Mouse (Mus musculus): ENCODE measurements around the gene Actl6b.
A peak's percentile ranks its signal among the peaks of the same experiment; 100 is the strongest.

Gene Actl6b

DNA sequence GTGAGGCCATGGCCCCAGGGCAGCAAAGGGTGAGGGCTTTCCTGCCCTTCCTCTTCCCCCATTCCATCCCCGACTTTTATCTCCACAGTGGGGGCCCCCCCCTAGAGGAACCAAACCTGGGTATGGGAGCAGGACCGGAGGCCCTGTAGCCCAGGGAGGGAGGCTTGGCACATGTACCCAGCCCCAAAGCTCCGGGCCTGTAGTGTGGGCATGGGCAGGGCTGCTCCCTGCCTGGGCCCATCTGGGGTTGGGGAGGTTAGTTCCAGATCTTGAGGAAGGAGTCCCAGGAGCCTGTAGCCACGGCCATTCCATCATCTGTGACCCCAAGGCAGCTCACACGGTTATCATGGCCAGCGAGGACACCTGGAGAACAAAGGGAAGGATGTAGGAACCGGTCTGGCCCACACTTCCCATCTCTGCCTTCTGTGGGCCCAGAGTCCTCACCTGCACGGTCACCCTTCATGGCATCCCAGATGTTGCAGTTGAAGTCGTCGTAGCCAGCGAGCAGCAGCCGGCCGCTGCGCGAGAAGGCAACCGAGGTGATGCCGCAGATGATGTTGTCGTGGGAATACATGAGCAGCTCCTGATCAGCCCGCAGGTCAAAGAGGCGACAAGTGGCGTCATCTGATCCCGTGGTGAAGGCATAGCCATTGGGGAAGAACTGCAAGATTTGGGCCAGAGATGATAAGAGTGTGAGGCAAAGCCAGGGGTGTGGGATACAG is 24.9 kb upstream of the Actl6b start:
- no peak for DNase-seq (ENCODE audit: low spot score in 2 of 2)

DNA sequence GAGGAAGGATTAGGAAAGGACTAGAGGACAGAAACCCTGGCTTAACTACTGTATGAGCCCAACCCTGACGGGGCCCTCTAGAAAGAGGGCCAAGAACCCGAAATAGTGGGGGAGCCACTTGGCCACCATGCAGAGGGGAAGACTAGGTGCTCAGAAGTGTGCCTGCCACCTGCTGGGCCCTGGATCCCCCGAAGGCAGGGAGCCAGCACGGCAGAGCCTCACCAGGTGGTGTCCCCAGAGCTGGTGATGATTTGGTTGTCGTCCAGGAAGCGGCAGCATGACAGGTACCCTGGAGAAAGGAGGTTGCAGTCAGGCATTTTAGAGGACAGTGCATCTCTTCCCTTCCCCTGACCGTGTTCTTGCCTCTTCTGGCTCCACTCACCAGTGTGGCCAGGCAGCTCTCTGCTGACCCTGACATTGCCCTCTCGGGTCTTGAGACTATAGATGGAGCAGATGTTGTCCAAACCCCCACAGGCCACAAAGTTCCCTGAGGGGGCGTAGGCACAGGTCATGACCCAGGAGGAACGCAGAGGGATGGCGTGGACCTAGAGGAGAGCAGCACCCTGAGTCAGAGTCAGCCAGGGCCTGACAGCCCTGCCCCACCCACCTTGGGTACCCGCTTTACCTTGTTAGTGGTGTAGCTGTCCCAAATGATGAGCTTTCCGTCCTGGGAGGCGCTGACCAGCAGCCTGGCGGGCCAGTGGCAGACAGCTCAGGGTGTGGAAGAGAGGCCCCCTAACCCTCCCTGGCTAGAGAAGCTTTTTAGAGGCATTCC is 23.9 kb upstream of the Actl6b start:
- no peak for DNase-seq (ENCODE audit: low spot score in 2 of 2)

DNA sequence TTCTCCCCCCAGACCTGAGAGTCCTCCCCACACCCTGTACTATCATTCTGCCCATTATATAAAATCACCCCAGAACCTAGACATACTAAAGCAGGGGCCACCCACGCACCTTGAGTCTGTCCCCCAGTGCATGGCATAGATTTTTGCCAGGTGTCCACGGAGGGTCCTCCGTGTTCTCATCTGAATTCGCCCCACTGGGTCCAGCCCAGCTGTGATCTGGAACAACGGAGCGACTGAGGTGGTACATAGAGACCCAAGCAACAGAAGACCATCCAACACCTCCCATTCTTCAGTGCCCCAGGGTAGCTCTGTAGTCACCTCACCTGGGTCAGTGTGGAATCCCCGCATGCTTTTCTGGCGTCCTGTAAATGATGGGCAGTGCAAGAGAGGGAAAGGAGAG is 23.2 kb upstream of the Actl6b start:
- DNase-seq (ENCODE audit: low spot score in 2 of 2), result no peak

DNA sequence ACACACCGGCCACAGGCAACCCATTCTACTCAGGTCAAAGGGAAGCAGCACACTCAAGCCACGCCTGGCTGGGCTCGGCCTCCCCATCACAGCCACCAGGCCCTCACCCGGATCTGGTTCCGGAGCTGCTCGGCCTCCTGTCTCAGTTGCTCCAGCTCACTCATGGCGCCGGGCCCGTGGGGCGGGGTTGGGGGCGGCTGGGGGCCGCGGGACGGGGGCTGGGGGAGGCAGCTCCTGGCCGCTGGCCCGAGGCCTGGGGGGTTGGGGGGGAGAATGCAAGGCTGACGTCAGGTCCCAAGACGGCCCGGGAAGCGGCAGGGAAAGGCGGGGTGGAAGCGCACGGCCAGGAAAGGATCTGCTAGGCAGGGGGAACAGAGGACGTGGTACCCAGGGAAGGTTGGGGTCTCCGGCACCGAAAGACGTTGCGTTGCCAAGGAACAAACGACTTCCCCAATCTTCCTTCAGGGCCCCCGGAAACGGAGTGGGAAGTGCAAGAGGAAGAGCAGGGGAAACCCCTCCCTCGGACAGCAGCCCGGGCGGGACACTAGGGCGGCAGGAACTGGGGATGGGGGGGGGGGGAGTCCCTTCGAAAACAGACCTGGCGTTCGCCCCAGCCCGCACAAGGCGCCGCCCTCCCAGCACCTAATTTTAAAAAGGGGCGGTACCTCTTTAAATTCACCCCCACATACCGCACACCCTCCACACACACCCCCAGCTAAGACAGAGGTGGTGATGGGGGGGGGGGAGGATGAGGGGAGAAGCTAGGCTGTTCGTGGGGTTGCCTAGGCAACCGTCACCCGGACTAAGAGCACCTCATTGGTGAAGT is 22.5 kb upstream of the Actl6b start:
- DNase-seq (ENCODE audit: low spot score in 2 of 2), result peak; percentile 76 to 81

DNA sequence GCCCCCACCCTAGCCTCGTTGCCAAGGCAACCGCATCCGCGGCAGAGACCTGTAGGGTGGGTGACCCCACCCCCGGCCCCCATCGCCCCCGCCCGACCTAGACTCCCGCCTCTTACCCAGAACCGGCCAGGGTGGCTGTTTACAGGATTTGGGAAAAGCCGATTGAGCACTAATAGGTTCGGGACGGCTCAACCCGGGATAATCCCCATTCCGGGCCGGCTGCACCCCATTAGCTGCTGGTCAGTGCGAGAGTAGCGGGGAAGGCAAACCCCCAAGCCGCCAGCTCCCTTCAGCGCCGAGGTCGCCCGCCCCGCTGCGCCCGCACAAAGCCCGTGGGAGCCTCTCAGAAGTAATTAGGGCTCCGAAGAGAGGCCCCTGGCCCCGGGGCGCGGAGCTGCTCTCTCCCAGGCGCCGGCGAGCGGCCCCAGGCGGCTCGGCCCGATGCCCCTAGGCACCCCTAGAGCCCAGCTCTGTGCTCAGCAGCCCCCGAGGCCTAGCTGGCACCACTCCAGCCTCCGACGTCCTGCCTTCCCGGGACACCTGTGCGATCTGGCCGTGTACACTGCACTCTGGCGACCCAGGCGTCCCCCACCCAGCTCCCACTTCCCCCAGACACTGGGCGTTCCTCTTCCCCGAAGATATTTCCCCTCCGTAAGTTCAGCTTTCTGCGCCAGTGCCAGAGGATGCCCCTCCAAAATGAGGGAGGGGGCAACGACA is 21.7 kb upstream of the Actl6b start:
- peak in 1 of 2 experiments; percentile 56 for DNase-seq (ENCODE audit: low spot score in 2 of 2)

DNA sequence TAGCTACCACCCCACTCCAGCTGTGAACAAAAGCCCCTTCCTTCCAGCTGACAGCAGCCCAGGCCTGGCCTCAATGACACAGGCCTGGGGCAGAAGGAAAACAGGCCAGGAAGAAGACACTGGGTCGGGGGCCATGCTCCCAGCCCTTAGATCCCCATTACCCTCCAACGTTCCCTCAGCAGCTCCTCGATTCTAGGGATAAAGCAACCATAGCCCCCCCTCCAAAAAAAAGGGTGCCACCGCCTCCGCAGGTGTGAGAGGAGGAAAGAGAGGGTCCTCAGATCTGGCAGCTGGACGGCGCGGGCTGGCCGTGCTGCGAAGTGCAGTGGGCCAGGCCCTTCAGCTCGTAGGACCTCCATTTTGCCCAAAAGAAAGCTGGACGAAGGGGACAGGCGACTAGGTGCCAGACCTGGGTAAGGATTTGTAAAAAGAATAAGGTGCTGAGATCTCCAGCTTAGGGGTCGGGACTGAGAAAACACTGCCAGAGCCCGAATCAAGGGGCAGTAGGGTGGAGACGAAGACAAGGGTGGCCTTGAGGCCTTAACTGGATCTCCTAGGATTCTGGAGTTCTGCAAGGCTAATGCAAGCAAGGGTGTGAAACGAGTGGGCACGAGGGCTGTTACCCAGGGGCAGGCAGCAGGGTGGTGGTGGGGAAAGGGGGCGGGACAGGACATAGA is 21.0 kb upstream of the Actl6b start:
- peak in 1 of 2 experiments; percentile 45 for DNase-seq (ENCODE audit: low spot score in 2 of 2)

DNA sequence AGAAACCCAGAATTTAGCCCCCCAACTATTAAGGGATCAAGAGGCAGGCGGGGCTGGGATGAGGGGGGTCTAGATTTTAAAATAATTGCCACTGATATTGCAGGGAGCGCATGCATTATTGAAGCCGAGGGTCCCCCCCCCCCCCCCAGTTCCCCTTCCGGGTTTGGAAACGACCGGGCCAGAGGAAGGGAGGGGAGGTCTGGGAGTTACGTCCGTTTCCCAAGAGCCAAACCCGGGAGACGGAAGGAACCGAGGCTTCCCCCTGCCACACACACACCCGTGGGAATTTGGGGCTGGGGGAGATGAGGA is 20.6 kb upstream of the Actl6b start:
- DNase-seq (ENCODE audit: low spot score in 2 of 2), result no peak

DNA sequence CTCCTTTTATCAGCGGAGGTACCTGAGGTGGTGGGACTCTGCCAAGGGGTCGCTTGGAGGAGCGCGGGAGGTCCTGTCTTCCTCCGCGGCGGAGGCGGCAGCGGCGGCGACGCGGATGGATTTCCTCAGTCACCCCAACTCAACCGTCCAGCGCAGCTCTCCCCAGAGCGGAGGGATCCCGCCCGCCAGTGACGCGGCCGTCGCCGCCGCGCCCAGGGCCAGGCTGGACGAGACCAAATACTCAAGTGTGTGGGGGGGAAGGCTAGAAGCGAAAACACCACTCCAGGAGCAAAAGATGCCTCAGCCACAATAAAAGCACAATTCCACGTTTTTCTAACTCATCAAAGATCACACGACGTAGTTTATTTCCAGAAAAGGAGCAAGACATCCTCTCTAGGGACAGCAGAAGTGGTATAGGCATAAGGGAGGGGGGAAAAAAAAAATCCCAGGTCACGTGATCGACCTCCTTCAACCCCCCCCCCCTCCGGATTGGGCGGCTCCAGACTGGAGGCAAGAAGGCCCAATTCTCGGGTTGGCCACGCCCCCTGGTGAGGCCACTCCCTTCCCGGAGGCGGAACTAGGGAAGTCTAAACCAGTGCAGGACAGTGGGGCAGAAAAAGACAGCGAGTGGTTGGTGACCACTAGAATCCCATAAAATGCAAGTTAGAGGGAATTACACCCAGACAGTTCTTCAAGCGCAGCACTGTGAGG is 20.0 kb upstream of the Actl6b start, which contains the start of the genes Epo and Gnb2:
TSS of gene Epo (minus strand) at position 126 of the 711 bp plus-strand sequence.
TSS of gene Gnb2 (minus strand) at position 394 of the 711 bp plus-strand sequence.
- DNase-seq (ENCODE audit: low spot score in 2 of 2), result peak; percentile 95 to 96

DNA sequence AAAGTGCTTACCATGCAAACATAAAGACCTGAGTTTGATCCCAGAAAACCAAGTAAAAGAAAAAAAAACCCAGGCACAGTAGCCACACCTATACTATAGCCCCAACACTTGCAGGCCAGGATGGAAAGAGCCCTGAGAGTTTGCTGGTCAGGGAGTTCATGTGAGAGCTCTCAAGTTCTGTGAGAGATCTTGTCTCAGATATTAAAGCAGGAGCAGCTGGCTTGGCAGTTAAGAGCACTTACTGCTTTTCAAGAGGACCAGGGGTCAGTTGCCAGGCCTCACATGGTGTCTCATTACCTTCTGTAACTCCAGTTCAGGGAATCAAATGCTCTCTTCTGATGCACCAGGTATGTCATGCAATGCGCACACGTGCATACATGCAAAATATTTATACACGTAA is 18.6 kb upstream of the Actl6b start:
- DNase-seq (ENCODE audit: low spot score in 2 of 2), result no peak

DNA sequence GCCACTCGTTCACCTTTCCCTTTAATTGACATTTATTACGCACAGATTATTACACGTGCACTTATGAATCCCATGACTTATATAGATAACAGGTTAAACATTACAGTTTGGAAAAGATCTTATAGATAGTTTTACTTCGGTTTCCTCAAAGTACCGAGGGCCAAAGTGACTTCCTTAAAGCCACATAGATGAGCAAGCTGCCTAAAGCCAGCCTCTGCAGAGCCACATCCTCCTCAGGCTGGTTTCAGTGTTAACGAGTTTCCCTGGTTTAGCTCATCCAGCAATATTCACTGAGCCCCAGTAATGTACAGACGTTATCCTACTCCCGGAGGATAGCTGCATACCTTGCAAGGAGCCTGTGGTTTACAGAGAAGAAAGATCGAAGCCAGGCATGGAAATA is 18.0 kb upstream of the Actl6b start:
- DNase-seq (ENCODE audit: low spot score in 2 of 2), result no peak

DNA sequence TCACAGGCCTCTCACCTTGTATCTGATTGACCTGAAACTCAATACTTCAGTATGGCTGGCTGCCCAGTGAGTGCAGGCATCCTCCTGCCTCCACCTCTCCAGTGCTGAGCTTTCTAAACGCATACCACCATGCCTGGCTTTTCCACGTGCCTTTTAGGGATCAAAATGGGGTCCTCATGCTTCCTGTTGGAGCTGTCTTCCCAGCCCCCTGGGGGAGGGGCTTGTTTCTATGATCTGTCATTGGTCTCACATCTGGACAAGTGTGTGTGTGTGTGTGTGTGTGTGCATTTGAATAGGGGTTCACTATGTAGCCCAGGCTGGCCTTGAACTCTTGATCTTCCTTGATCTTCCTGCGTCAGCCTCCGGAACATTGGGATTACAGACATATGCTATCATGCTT is 15.9 kb upstream of the Actl6b start:
- DNase-seq (ENCODE audit: low spot score in 2 of 2), result no peak

DNA sequence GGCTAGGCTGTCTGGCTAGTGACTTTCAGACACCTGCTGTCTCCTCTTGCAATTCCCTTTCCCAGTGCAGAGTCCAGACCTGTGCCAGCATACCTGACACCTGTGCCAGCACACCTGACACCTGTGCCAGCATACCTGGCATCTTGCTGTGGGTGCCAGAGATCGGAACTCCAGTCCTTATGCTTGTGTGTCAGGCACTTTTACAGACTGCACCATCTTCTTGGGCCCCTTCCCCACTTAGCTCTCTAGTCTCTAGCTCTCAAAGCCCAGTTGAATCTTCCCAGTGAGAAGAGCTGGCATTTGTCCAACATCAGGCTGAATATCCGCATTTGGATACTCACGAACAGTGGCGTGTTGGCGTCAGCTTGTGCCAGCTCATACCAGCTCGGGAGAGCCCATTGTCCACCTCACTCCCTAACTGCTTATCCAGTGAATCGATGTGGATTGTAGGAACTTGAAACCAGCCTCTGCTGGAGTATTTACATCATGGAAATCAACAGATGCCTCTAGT is 14.0 kb upstream of the Actl6b start:
- peak in 1 of 2 experiments; percentile 52 for DNase-seq (ENCODE audit: low spot score in 2 of 2)

DNA sequence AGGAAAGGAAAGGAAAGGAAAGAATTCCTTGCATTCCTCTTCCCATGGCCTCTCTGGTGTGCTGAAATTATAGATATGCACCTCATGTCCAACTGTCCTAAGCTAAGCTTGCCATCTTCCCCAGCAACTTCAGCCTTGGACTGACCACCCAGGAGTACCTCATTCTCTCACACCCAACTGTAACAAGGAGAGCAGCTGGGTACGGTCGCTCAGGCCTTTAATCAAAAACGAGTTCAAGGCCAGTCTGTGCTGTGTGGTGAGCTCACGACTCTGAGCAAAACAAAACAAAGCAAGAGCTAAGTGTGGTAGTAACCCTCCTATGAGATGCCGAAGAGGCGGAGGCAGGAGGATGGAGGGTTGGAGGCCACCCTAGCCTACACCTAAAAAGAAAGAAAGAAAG is 12.3 kb upstream of the Actl6b start:
- no peak for DNase-seq (ENCODE audit: low spot score in 2 of 2)

DNA sequence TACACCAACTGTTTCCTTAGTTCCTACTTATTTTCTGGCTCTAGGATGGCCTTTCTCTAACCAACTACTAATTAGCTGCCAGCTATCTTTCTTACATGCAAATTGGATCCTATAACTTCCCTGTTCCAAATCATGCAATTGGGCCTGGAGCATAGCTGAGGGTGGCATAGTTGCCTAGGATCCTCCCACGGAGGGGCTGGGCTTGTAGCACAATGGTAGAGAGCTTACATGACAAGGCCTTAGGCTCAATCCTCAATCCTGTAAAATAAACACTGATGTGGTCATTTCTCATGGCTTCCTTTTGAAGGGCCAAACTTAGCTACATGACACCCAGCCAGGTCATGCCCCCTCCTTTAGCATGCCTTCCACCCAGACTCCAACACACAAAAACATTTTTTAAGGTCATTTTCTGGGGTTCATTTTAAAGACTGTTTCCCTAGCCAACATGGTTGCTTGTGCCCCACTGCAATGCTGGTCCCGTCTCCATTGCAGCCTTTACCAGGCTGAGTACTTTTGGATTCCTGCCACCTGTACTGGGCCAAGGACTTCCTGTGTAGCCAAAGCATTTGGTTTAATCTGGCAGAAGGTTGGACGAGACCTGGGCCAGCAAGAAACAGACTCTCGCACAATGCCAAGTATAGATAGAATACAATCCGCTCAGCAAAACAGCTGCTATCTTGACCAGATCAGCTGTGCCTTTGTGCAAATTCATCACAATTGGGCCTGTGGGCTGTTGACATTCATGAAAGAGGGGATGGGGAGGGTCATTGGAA is 11.4 kb upstream of the Actl6b start:
- DNase-seq (ENCODE audit: low spot score in 2 of 2), result no peak

DNA sequence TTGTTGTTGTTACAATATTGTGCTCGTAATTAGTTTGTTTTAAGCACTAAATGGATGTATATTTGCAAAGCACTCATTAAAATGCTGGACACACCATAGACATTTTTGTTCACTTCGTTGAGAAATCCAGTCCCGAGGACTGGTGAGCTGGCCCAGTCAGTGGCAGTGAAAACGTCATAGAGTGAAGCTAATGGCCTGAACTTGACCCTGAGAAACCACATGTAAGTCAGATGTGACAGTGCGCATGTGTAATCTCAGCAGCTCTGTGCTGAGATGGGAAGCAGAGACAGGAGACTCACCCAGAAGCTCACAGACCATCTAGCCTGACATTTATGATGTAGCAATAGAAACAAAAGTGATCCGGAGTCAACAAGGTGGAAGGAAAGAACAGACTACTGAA is 8.4 kb upstream of the Actl6b start:
- no peak for DNase-seq (ENCODE audit: low spot score in 2 of 2)

DNA sequence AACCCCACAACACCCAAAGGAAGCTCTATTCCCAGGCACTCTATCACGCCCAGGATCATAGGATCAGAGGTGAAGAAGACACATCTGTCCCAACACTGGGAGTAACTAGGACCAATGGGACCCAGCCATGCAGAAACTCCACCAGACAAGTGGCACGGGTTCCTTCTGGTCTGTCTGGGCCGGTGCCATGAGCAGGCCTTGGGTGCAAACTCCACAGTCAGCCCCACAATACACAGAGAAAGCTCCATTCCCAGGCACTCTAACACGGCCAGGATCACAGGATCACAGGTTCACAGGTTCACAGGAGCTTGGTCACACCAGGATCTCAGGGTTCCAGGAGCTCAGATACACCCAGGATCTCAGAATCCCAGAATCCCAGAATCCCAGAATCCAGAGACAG is 7.7 kb upstream of the Actl6b start:
- DNase-seq (ENCODE audit: low spot score in 2 of 2), result no peak

DNA sequence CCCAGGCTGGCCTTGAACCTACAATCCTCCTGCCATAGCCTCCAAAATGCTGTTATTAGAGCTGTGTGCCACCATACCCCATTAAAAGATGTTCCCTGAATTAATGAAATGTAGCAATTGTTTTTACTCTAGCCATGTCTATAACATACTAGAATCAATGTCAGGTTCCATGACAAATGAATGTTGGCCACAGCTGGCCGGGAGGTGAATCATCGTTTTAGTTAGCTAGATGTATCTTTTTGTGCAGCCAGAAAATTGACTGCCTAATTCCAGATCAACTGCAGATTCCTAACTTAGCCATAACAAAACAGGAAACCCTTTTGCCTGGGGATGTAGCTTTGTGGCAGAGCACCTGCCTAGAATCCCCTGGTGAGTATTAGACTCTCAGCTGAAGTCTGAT is 3.5 kb upstream of the Actl6b start:
- no peak for DNase-seq (ENCODE audit: low spot score in 2 of 2)

DNA sequence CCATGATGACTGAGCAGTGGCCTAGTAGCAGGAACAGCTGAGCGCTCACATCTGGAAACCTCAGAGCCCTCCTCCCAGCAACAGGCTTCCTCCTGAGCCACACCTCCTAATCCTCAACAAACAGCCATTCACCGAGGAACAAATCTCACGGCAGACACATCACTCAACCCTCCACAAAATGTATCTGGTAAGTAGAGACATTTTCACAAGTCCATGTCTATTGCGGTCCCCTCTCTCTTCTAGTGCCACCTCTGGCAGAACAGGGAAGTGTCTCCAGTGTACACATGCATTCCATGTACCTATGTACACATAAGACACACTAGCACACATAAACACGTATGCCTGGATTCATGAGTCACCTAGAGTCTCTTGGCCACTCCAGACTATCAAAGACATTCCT is 2.2 kb upstream of the Actl6b start:
- no peak for DNase-seq (ENCODE audit: low spot score in 2 of 2)

DNA sequence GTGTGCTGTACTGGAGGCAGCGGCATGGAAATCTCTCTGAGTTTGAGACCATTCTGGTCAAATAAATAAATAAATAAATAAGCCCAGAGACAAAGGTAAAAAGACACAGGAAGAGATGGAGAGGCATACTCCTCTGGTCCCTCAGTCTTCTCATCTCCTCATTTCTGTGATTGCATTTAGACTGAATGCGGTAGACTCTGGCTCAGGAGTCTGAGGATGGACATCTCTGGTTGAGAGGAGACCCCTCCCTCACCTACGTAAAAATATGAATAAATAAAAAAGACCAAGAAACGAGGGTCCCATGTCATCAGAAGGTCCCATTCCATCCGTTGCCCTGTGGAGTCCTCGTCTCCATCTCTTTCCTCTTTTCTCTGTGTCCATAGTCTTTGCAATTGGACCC is 317 bp upstream of the Actl6b start:
- no peak for DNase-seq (ENCODE audit: low spot score in 2 of 2)

DNA sequence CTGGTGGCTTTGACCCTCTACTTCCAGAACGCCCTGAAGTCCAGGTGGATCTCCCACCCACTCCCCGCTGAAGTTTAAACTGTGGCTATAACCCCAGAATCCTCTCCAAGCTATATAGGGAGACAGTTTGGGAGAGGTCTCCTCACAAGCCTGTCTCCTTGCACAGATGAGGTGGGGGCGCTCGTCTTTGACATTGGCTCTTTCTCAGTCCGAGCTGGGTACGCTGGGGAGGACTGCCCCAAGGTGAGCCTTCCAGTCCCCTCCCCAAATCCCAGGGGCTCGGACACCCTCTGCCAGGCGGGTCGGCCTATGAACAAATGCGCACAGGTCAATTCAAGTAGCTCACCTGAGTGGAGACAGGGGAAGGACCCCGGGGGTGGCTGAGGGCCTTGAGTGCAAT is 581 bp downstream of the Actl6b start:
- DNase-seq (ENCODE audit: low spot score in 2 of 2), result no peak
